Mouse (Mus musculus): ENCODE measurements at regions not wholly inside any gene's neighbourhood (a gene's known extent, or its start where the extent isn't known, plus 50 kb on each side); places are given as distances from the start of the nearest gene placed in this dataset.
"Not testable (repeated sequence)": the region's sequence is repeated elsewhere in the genome, so short reads cannot be mapped to it uniquely, and the experiment has no call there.

DNA sequence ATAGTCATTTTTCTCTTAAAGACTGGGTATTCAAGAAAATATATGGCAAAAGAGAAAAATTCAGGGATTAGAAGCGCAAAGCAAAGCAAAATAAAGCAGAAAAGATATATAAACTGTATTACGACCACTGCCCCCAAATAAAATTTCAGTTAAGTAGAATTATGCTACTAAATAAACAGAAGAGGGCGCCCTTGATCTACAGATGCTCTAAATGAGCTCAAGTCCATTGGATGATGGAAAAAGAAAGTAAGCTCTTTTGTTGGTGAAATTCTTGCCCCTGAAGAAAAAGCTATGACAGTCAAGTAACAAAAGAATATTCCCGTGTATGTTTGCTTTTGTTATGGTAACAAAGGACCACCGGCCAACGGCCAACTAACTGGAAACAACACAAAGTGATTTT is 165.5 kb upstream of the Stk26 start:
- DNase-seq (ENCODE audit: low spot score), result peak; percentile 76

DNA sequence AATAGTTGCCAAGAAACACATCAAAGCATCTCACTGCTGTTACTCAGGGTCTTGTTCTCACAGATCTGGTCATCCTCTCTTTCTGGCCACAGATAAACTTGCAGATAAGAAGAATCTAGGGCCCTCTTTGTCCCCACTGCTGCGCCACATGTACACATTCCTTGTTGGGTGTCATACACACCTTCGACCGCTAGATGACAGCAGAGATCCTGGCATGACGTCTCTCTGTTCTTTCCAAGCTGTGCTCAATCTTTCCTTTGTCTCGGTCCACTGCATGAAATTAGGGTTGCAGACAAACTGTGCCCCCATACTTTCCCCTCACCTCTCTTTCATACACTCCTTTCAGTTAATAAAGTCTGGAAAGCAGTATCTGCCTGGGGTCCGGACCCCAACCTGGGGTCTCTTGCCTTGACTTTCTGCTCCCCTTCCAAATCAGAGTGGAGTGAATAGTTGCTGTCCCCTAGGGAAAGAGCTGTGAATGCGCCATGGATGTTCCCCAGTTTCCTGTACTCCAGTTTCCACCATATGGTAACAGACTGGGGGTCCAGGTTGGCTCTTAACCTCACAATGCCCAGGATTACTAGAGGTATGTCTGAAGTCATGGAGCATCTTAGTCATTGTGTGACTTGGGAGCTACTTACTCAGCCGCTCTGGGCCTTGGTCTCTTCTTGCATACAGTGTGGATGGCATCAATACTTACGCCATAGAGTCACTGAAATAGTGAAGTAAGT is 182.8 kb upstream of the Stk26 start:
- peak; percentile 87 for DNase-seq (ENCODE audit: low spot score)

DNA sequence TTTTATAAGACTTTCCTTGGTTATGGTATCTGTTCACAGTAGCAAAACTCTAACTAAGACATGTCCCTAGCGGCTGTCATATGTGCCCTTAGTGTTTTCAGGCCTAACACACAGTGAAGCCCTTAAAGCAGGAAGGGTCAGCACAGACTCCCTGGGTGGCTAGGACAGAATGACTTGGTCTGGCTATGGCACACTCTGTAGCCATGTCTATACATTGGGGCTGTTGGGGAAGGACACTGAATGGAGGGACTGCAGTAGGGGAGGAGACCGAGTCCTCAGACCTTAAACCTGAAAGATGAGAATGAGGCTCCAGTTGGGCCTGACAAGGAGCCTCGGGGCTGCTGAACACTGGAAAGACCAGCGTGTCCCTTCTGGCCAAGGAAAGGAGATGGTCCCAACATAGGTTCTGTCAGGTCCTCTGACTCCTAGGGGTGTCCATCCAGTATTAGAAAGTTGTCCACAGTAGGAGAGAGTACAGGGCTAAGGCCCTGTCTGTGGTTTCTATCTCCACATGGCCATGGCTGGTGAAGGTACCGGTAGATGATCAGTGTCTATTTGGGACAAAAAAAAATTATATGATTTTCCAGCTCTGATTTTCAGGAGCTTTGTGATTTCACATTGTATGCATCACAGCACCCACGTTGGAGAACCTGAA is 183.5 kb upstream of the Stk26 start:
- DNase-seq (ENCODE audit: low spot score), result no peak

DNA sequence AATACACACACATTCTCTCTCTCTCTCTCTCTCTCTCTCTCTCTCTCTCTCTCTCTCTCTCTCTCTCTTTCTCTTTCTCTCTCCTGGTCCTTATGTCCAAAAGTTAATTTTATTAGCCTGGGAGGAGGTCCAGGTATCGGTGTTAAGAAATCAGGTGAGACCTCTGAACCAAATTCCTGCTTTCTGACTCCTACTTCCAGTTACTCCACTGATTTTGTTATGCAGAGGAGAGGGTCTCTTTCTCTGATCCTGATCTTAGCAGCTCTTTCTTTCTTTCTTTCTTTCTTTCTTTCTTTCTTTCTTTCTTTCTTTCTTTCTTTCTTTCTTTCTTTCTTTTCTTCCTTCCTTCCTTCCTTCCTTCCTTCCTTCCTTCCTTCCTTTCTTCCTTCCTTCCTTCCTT is 185.5 kb upstream of the Stk26 start:
- DNase-seq (ENCODE audit: low spot score), result not testable (repeated sequence)

DNA sequence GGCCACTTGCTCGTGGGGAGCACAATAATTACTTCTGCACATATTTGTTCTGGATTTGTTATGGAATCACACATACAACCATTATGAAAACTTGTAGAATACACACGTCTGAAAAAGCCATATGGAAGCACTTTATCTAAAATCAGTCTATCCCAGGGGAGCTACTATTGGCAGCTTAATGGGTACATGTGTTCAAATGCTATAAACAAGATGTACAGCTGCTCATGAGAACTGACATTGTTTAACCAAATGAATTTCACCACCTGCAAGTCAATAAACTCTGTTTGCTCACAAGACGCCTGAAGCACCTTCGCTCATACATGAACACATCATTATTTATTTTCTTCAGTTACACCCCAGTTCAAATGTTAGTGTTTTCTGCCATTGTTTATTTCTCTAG is 199.5 kb upstream of the Stk26 start:
- no peak for DNase-seq (ENCODE audit: low spot score)

DNA sequence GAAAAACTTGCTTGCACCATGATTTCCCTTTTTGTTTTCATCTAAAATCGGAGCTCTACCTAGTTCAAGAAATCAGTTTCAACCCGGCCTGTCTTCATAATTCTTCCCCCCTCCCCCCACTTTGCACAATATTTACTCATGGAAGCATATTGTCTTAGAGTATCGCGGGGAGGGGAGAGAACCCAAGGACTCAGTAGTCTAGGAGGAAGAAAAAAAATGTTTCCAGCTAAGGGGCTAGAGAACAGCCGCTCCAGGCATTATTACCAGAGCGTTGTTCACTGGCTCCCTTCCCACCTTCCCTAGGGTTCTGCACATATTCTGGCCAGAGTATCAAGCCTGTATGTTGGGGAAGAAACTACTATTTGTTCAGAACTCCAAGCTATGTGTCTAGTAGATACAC is 205.2 kb upstream of the Stk26 start:
- DNase-seq (ENCODE audit: low spot score), result no peak

DNA sequence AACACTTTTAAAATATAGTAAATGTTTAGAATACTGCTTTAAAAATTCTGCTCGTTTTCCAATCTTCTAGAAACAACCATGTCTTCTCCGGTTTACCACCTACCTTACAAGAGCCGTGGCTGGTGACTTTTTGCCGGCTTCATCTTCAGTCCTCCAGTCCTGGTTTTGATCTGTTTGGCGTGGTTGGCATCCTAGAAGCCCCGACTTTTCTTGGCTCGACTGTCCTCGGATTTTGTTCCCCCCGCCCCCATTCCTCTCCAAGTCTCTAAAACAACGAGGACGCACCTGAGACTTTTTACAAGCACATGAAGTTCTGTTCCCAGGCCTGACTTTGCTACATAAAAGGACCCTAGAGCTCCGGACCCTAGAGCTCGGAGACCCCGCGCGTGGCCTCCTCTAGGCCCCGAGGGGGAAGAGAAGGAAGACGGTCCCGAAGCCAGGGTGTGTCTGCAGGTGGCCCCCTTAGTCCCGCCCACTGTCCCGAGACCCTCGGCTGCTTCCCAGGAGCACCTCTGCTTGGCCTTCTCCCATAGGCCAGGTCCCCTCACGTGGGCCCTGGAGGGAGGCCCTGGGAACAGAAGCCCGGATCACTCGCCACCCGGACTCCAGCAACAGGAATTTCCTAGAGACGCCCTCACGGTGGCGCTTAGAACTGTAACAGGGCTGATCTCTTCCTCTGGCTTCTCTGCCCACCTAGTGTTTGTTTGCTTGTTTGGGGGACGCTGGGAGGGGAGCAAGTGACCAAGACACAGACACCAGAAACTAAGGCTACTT is 205.8 kb upstream of the Stk26 start:
- peak; percentile 86 for DNase-seq (ENCODE audit: low spot score)

DNA sequence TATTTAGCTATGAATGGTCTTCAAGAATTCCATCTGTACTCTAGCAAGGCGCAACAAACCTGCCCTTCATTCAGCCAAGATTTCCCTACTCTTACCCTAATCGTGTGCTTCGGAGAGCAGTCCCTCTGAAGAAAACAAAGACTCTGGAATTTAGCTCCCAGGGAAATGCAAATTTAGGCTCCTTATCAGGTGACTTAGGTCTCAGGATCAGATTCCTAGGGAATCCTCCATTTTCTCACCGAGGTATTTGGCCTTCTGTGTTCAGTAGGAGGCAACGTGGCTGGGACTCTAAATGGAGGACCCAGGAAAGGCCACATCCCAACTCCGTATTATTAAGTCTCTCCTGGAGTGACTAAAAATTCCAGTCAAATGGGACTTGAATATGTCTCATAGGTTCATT is 204.2 kb upstream of the Olfr1324 start:
- DNase-seq (ENCODE audit: low spot score), result no peak

DNA sequence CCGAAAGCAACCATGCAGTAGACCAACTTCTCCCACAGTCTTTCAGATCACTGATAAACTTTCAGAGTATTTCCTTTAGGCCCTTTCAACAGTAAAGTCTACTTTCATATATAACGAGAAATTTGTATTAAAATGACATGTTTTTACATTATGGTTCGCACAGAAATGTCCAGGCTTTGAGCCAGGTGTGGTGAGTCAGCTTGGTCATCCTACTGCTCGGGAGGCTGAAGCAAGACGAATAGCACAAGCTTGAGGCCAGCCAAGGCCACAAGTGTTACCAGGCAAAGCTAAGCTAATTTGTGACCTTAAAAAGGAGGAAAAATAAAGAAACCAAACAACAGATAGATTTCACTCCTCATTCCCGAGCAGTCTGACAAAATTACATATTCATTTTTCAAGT is 197.0 kb upstream of the Olfr1324 start:
- DNase-seq (ENCODE audit: low spot score), result no peak

DNA sequence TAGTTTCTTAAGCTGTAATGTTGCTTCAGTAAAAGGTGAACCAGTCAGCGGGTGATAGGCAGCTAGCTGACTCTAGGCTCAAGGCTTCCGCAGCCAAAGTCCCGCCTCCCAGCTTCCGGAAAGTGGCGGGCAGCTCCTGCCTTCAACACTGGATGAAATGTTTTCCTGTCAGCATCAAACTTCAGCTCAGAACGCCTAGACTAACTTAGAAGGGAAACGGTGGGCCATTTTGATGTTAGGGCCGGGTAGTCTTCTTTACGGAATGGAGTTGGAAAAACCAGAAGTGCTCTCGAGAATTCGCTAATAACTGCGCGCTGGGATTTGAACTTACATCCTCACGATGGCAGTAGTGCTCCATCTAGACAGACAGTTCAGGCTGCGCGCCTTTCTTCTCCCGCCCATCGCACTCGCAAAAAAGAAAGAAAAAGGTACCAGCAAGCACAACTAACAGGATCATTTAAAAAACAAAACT is 194.7 kb upstream of the Olfr1324 start:
- peak; percentile 53 for DNase-seq (ENCODE audit: low spot score)

DNA sequence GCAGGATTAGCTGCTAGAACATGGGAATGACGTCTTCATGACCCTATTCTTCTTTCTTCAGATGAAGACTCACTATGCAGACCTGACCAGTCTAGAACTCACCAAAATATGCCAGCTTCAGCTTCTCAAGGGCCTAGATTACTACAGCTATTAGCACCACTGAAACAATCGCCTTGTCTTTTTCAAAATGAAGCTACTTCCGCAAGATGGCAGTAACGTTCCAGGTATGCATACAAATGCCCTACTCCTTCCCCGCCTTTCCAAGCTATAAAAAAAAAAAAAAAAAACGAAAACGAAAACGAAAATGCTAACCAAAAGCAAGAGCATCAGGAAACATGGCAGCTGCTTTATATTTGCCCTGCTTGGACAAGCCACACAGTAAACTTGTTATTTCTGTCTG is 192.6 kb upstream of the Olfr1324 start:
- DNase-seq (ENCODE audit: low spot score), result no peak

DNA sequence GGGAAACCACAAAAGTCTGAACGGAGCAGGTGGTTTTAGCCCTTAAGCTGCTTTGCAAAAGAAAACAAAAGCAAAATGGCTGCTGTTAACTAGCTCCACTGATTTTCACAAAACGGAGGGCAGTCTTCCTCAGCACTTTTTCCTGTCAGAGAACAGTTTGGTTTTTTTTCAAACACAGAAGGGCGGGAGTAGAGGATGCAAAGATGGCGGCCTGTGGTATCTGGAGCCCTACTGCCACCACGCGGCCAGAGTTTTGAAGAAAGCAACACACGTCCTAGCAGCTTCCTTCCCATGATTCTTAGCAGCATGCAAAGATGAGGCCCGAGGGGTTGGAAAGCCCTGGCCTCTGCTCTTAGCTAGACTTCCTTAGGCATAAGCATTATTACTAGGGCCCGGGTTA is 191.6 kb upstream of the Olfr1324 start:
- peak; percentile 73 for DNase-seq (ENCODE audit: low spot score)

DNA sequence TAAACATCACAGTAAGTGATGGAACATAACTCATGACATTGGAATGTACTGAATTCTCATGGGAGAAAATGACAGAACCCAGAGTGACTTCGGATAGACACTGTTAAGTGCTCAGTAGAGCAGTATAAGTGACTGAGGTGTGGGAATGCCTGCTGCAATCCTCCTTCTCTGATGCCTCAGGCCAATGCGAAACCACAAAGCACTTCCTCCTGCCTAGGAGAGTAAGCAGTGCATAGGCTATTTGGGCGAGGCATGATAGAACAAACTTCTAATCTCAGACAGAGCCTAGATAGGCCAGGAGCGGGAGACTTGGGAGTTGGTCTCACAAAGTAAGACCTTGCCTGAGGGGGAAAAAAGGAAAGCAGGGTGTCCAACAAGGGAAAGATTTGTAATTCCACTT is 190.6 kb upstream of the Olfr1324 start:
- no peak for DNase-seq (ENCODE audit: low spot score)

DNA sequence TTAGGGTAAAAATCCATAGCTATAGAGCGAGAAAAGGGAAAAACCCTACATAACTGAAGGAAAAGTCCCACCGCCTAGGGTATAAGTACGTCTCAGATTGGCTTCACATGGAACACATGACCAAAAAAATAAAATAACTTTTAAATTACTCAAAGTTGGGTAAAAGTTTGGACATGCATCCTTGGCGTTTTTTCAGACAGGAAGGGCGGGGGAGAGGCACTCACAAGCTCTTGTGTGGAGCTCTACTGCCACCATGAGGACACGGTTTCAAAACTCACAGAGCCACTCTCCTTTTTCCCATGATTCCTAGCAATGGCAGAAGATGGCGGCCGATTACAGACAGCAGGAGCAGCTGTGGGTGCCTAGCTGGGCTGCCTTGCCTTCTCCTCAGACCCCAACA is 188.6 kb upstream of the Olfr1324 start:
- not testable (repeated sequence) for DNase-seq (ENCODE audit: low spot score)

DNA sequence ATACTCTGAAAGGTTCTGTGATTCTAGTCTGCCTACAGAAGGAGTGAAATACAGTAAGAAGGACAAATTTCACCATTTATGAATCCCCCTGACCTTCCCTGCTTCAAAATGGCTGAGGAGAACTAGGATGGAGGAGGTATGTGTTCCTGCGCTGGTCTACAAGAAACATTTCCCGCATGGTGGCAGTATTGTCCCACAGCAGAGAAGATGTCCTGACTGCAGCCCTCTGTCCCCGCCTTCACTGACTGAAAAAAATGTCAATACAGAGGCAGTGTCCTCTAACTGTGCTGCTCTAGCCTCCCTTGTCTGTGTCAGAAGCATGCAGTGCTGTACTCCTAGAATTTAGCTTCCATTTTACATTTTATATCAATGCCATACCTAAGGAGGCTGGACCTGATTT is 186.6 kb upstream of the Olfr1324 start:
- DNase-seq (ENCODE audit: low spot score), result peak; percentile 58

DNA sequence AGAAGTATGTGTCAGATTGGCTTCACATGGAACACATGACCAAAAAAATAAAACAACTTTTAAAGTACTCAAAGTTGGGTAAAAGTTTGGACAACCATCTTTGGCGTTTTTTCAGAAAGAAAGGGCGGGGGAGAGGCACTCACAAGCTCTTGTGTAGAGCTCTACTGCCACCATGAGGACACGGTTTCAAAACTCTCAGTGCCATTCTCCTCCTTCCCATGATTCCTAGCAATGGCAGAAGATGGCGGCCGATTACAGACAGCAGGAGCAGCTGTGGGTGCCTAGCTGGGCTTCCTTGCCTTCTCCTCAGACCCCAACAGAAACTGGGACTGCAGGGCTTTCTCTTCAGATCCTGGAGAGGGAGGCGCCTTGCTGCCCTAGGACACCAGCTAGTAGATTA is 186.1 kb upstream of the Olfr1324 start:
- peak; percentile 56 for DNase-seq (ENCODE audit: low spot score)

DNA sequence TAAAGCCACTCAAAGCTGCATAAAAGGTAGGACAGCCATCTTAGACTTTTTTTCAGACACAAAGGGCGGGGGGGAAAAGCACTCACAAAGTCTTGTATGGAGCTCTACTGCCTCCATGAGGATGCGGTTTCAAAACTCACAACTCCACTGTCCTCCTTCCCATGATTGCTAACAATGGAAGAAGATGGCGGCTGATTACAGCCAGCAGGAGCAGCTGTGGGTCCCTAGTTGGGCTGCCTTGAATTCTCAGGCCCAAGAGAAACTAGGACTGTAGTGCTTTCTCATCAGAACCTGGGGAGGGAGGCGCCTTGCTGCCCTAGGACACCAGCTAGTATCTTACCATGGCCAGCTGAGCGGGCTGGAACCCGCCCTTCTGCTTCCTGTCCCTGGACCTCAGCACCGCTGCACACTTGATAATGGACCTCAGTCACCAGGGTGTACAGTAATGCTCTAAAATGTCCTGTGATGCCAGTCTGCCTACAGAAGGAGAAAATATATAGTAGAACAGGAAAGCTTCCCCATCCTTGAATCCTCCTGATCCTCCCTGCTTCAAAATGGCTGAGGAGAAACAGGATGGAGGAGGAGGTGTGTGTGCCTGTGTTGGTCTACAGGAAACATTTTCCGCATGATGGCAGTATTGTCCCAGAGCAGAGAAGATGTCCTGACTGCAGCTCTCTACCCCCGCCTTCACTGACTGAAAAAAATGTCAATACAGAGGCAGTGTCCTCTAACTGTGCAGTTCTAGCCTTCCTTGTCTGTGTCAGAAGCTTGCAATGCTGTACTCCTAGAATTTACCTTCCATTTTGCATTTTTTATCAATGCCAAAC is 183.7 kb upstream of the Olfr1324 start:
- peak; percentile 78 for DNase-seq (ENCODE audit: low spot score)

DNA sequence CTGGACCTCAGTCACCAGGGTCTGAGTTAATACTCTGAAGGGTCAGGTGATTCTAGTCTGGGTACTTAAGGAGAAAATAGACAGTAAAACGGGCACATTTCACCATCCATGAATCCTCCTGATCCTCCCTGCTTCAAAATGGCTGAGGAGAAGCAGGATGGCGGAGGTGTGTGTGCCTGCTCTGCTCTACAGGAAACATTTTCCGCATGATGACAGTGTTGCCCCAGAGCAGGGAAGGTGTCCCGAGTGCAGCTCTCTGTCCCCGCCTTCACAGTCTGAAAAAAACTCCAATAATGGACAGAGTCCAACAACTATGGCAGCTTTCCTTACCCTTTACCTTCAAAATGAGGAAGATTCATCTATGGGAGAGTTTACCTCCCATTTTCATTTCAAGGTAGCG is 179.8 kb upstream of the Olfr1324 start:
- DNase-seq (ENCODE audit: low spot score), result not testable (repeated sequence)

DNA sequence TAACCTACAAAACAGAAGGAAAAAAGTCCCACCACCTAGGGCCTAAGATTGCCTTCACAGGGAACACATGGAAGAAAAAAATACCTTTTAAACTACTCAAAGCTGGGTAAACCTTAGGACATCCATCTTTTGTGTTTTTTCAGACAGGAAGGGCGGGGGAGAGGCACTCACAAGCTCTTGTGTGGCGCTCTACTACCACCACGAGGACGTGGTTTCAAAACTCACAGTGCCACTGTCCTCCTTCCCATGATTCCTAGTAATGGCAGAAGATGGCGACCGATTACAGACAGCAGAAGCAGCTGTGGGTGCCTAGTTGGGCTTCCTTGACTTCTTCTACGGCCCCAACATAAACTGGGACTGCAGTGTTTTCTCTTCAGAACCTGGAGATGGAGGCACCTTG is 179.3 kb upstream of the Olfr1324 start:
- DNase-seq (ENCODE audit: low spot score), result peak; percentile 18

DNA sequence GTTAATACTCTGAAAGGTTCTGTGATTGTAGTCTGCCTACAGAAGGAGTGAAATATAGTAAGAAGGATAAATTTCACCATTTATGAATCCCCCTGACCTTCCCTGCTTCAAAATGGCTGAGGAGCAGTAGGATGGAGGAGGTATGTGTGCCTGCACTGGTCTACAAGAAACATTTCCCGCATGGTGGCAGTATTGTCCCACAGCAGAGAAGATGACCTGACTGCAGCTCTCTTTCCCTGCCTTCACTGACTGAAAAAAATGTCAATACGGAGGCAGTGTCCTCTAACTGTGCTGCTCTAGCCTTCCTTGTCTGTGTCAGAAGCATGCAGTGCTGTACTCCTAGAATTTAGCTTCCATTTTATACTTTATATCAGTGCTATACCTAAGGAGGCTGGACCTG is 177.2 kb upstream of the Olfr1324 start:
- peak; percentile 57 for DNase-seq (ENCODE audit: low spot score)

DNA sequence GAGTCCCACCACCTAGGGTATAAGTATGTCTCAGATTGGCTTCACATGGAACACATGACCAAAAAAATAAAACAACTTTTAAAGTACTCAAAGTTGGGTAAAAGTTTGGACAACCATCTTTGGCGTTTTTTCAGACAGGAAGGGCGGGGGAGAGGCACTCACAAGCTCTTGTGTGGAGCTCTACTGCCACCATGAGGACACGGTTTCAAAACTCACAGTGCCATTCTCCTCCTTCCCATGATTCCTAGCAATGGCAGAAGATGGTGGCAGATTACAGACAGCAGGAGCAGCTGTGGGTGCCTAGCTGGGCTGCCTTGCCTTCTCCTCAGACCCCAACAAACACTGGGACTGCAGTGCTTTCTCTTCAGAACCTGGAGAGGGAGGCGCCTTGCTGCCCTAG is 176.7 kb upstream of the Olfr1324 start:
- DNase-seq (ENCODE audit: low spot score), result not testable (repeated sequence)

DNA sequence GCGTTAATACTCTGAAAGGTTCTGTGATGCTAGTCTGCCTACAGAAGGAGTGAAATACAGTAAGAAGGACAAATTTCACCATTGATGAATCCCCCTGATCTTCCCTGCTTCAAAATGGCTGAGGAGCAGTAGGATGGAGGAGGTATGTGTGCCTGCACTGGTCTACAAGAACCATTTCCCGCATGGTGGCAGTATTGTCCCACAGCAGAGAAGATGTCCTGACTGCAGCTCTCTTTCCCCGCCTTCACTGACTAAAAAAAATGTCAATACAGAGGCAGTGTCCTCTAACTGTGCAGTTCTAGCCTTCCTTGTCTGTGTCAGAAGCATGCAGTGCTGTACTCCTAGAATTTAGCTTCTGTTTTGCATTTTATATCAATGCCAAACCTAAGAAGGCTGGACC is 174.6 kb upstream of the Olfr1324 start:
- DNase-seq (ENCODE audit: low spot score), result peak; percentile 73
